Comparison of ENCODE assay signal across 15 mouse cellular contexts in genomic region chrX:93068884-93069283, GRCm38 (mm10).
DNase-seq lines count a peak whose midpoint lies in the region; ATAC-seq and TF ChIP-seq lines count a peak whose summit lies in the region.
"Had no signal": no experiment of that assay in that cellular context is flagged by ENCODE, and none has a peak within 500 bp of the region (broad histone marks: within the 10 kb centered on the region; RNA-seq: fewer than 3 reads in every experiment).

No protein-coding gene starts in this region.

- no peaks in the 10 kb centered on the region for H3K27me3 ChIP-seq in forebrain, embryonic 14.5 days (replicated peaks; ENCODE audit: control insufficient read depth, insufficient read depth, low read length)
- H3K27me3 ChIP-seq in hindbrain, embryonic 12.5 days = no peaks in the 10 kb centered on the region
- H3K27me3 ChIP-seq: embryonic facial prominence, embryonic 15.5 days; liver, embryonic 15.5 days had no signal

- H3K27ac ChIP-seq in layer of hippocampus, adult 2 months = 0 out of 2 replicates have a peak overlapping the region, but pooled peaks have one; percentile 7
- no peak overlapping the region for H3K27ac ChIP-seq in forebrain, embryonic 14.5 days (ENCODE audit: low read depth, low read length)
- H3K27ac ChIP-seq in hindbrain, embryonic 12.5 days = no peak overlapping the region
- H3K27ac ChIP-seq: embryonic facial prominence, embryonic 15.5 days; heart, adult 2 months; limb, embryonic 10.5 days; liver, embryonic 15.5 days had no signal

- H3K36me3 ChIP-seq in forebrain, embryonic 14.5 days (ENCODE audit: control insufficient read depth, insufficient read depth, low read length) = no peaks in the 10 kb centered on the region
- no peaks in the 10 kb centered on the region for H3K36me3 ChIP-seq in hindbrain, embryonic 12.5 days
- H3K36me3 ChIP-seq: embryonic facial prominence, embryonic 15.5 days; G1E; limb, embryonic 10.5 days; liver, embryonic 15.5 days had no signal

- H3K9ac ChIP-seq in forebrain, embryonic 14.5 days (ENCODE audit: low read length) = no peak overlapping the region
- H3K9ac ChIP-seq in hindbrain, embryonic 12.5 days = no peak overlapping the region
- H3K9ac ChIP-seq: embryonic facial prominence, embryonic 15.5 days; liver, embryonic 15.5 days had no signal

- DNase-seq in adrenal gland, adult 2 months = peak; percentile 11
- DNase-seq in adrenal gland, adult 18-20 months (ENCODE audit: low spot score in 2 of 2) = no peak
- DNase-seq in layer of hippocampus, adult 2 months (ENCODE audit: low spot score in 2 of 2) = no peak
- no peak for DNase-seq in layer of hippocampus, postnatal 10 days (ENCODE audit: low spot score in 2 of 2)
- peak; percentile 3 for DNase-seq in 3134 (ENCODE audit: extremely low read depth, insufficient read length, low spot score)
- DNase-seq in forebrain, embryonic 14.5 days (ENCODE audit: low spot score) = peak; percentile 13
- DNase-seq in urinary bladder, postnatal 25 days (ENCODE audit: low spot score) = no peak
- DNase-seq: cerebellum, postnatal 25 days; heart, adult 2 months; kidney, adult 2 months had no signal

- no peak for TF ChIP-seq CTCF in layer of hippocampus, adult 2 months (conservative IDR thresholded peaks at IDR 0.05)

- H3K4me1 ChIP-seq in forebrain, embryonic 14.5 days (ENCODE audit: control insufficient read depth, insufficient read depth, low read length) = no peaks in the 10 kb centered on the region
- no peaks in the 10 kb centered on the region for H3K4me1 ChIP-seq in hindbrain, embryonic 12.5 days
- H3K4me1 ChIP-seq: embryonic facial prominence, embryonic 15.5 days; limb, embryonic 10.5 days; liver, embryonic 15.5 days had no signal

- peak overlapping the region; percentile 24; the same call in 1 of the 2 replicates for H3K4me2 ChIP-seq in forebrain, embryonic 14.5 days (ENCODE audit: low read length)
- no peak overlapping the region for H3K4me2 ChIP-seq in hindbrain, embryonic 12.5 days (replicated peaks)
- H3K4me2 ChIP-seq: liver, embryonic 15.5 days had no signal

- no peak for ATAC-seq in forebrain, embryonic 14.5 days
- no peak for ATAC-seq in hindbrain, embryonic 12.5 days (ENCODE audit: low FRiP score)

- WGBS in forebrain, embryonic 14.5 days = 43% methylated on average over 7 of the region's 7 CpGs
- 64% methylated on average over 7 of the region's 7 CpGs for WGBS in hindbrain, embryonic 12.5 days

- H3K4me3 ChIP-seq in layer of hippocampus, adult 2 months = no peak overlapping the region
- H3K4me3 ChIP-seq in forebrain, embryonic 14.5 days (ENCODE audit: low read depth, low read length) = no peak overlapping the region
- no peak overlapping the region for H3K4me3 ChIP-seq in hindbrain, embryonic 12.5 days
- H3K4me3 ChIP-seq: embryonic facial prominence, embryonic 15.5 days; heart, adult 2 months; limb, embryonic 10.5 days; liver, embryonic 15.5 days had no signal

- H3K9me3 ChIP-seq in forebrain, embryonic 14.5 days (replicated peaks; ENCODE audit: control insufficient read depth, low read length) = no peaks in the 10 kb centered on the region
- no peaks in the 10 kb centered on the region for H3K9me3 ChIP-seq in hindbrain, embryonic 12.5 days (replicated peaks)
- H3K9me3 ChIP-seq: embryonic facial prominence, embryonic 15.5 days; G1E; limb, embryonic 10.5 days; liver, embryonic 15.5 days had no signal

Comparison
In these comparisons a context has a peak if more than half of its experiments do, and no peak if none do; other contexts are left out.
1. DNase-seq: peak in adrenal gland, adult 2 months (single experiment), 3134 (single experiment) and forebrain, embryonic 14.5 days (single experiment); none in adrenal gland, adult 18-20 months (0 of 2), layer of hippocampus, adult 2 months (0 of 2), layer of hippocampus, postnatal 10 days (0 of 2) and urinary bladder, postnatal 25 days (single experiment).